Mouse (Mus musculus): ENCODE measurements at regions not wholly inside any gene's neighbourhood (a gene's known extent, or its start where the extent isn't known, plus 50 kb on each side); places are given as distances from the start of the nearest gene placed in this dataset.

DNA sequence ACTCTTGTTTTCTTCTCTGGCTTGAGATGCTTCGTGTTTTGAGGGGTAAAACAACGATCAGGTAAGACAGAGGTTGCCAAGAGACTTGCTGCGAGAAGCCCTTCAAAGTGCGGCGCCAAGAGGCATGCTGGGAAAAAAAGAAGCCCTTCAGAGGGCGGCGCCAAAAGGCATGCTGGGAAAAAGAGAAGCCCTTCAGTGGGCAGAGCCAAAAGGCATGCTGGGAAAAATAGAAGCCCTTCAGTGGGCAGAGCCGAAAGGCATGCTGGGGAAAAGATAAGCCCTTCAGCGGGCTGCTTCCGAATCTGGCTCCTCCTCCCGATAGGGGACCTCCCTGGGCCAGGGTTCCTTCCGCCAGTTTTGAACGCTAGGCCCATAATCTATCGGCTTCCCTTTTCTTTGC lies 169.5 kb downstream of the Bmp7 start:
- Histone ChIP-seq H3K9ac (no peak overlapping the region), H3K9me3 (replicated peaks) (no peaks in the 10 kb centered on the region), H3K27ac (ENCODE audit: poor library complexity, severe bottlenecking) (no peak overlapping the region), H3K27me3 (replicated peaks) (no peaks in the 10 kb centered on the region), H3K4me2 (no peak overlapping the region), H3K4me3 (no peak overlapping the region), H3K36me3 (no peaks in the 10 kb centered on the region), H3K4me1 (replicated peaks) (no peaks in the 10 kb centered on the region)
- 77% methylated on average over 14 of the region's 14 CpGs for WGBS
- ATAC-seq (ENCODE audit: insufficient number of reproducible peaks, low FRiP score): no peak

DNA sequence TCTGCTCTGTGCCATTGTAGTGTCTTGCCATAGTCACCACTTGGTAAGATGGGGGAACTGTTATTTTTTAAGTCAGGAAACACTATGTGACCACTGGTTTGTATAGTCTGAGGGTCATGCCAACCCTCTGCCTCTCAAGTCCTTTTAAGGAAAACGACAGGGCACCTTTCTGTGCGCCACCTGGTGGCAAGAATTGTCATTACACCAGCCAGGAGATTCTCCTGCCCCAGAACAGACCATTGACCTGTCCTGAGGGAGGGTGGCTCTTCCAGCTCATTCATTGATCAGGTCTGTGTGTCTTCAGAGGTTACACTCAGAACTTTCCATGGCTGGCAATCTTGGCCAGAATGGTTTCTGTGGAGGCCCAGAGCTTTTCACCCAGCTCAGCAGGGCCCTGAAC lies 166.9 kb downstream of the Bmp7 start:
- Histone ChIP-seq H3K4me2 (no peak overlapping the region), H3K27ac (ENCODE audit: poor library complexity, severe bottlenecking) (no peak overlapping the region), H3K4me1 (replicated peaks) (no peaks in the 10 kb centered on the region), H3K4me3 (no peak overlapping the region), H3K27me3 (replicated peaks) (no peaks in the 10 kb centered on the region), H3K36me3 (no peaks in the 10 kb centered on the region), H3K9ac (no peak overlapping the region), H3K9me3 (replicated peaks) (no peaks in the 10 kb centered on the region)
- WGBS: 2% methylated on average over 2 of the region's 2 CpGs
- ATAC-seq (ENCODE audit: insufficient number of reproducible peaks, low FRiP score): no peak

DNA sequence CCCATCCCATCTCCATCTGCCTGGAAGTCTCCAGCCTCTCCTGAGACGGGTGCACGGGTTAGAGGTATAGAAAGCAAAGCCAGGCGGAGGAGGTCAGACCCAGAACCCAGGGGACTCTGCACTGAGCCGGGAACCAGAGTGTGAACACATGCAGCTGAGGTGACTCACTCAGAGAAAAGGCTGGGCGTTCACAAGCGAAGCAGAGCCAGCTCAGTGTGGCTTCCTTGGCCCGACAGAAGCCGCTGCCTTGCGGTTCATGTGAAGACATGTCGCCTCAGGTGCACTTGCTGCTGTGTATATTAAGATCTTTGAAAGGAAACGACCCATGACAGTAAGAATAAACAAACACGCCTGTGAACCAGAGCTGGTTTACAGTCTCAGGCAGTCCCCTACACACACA lies 163.6 kb downstream of the Bmp7 start:
- ATAC-seq (ENCODE audit: insufficient number of reproducible peaks, low FRiP score): no peak
- no peak overlapping the region for H3K9ac ChIP-seq
- peaks cover 8% of the 10 kb centered on the region for H3K27me3 ChIP-seq (replicated peaks)
- no peaks in the 10 kb centered on the region for H3K9me3 ChIP-seq (replicated peaks)
- no peak overlapping the region for H3K27ac ChIP-seq (ENCODE audit: poor library complexity, severe bottlenecking)
- H3K4me1 ChIP-seq (replicated peaks): no peaks in the 10 kb centered on the region
- H3K4me2 ChIP-seq: no peak overlapping the region
- no peak overlapping the region for H3K4me3 ChIP-seq
- 68% methylated on average over 12 of the region's 12 CpGs for WGBS
- H3K36me3 ChIP-seq: no peaks in the 10 kb centered on the region

DNA sequence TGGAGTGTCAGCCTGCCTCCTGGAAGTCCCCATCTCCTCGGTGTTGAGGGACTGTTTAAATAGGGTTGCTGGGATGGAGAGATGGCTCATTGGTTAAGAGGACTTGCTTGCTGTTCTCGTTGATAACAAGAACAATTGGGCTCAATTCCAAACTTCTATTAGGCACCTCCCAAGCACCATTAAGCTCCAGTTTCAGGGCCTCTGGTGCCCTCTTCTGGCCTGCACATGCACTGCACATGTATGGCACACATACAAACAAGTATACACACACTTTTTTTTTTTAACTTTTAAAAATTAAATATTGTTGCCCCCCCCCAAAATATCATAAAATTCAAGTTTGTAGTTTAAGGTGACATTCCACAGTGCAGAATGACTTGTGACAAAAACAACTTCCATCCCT lies 162.3 kb downstream of the Bmp7 start:
- ATAC-seq (ENCODE audit: insufficient number of reproducible peaks, low FRiP score): no peak
- no peak overlapping the region for H3K4me2 ChIP-seq
- no peaks in the 10 kb centered on the region for H3K4me1 ChIP-seq (replicated peaks)
- WGBS: 74% methylated on average over 2 of the region's 2 CpGs
- no peaks in the 10 kb centered on the region for H3K9me3 ChIP-seq (replicated peaks)
- no peak overlapping the region for H3K9ac ChIP-seq
- H3K36me3 ChIP-seq: no peaks in the 10 kb centered on the region
- H3K4me3 ChIP-seq: no peak overlapping the region
- peaks cover 8% of the 10 kb centered on the region for H3K27me3 ChIP-seq (replicated peaks)
- H3K27ac ChIP-seq (ENCODE audit: poor library complexity, severe bottlenecking): no peak overlapping the region

DNA sequence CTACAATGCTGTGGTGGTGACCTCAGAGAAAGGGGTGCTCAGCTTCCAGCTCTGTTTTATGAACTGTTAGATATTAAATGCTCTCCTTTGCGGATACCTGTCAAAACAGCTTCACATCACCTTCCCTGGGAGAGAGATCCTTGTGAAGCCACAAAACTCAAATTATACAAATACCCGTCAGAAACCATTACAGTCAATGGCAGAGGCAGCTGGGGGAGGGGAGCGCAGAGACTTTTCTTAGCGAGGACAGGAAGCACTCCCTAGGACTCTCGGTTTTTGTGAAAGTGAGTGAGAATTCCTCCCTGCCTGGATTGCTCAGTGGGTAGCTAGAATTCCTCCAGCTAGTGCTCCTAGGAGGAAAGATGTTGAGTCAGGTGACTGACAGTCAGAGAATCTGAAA lies 161.0 kb downstream of the Bmp7 start:
- WGBS: 13% methylated on average over 5 of the region's 5 CpGs
- no peak for ATAC-seq (ENCODE audit: insufficient number of reproducible peaks, low FRiP score)

DNA sequence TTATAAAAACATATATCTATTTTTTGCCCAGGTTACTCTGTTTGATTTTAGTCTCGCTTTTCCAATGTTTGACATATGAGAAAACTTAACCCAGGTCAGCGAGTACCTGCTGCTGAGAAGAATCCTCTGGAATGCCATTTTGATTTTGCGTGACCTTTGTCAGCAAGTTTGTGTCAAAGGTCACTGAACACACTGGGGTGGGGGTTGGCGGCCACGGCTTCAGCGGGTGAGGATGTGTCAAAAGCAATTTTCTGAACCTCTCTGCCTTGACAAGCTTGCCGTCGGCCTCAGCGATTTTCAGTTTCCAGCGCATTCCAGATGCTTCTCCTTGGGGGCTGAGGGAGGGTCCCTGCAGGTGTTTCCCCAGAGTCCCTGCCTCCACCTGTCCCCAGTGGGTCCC lies 157.4 kb downstream of the Bmp7 start:
- Histone ChIP-seq H3K27me3 (replicated peaks) (peaks cover 30% of the 10 kb centered on the region), H3K27ac (ENCODE audit: poor library complexity, severe bottlenecking) (no peak overlapping the region), H3K4me2 (no peak overlapping the region), H3K4me1 (replicated peaks) (no peaks in the 10 kb centered on the region), H3K36me3 (no peaks in the 10 kb centered on the region), H3K4me3 (no peak overlapping the region), H3K9me3 (replicated peaks) (peaks cover 11% of the 10 kb centered on the region), H3K9ac (no peak overlapping the region)
- ATAC-seq (ENCODE audit: insufficient number of reproducible peaks, low FRiP score): no peak
- WGBS: 76% methylated on average over 10 of the region's 10 CpGs

More for the DNA sequence above, 161.0 kb downstream of the Bmp7 start:
- no peak overlapping the region for H3K4me2 ChIP-seq
- no peaks in the 10 kb centered on the region for H3K4me1 ChIP-seq (replicated peaks)
- H3K9me3 ChIP-seq (replicated peaks): peaks cover 9% of the 10 kb centered on the region
- no peak overlapping the region for H3K27ac ChIP-seq (ENCODE audit: poor library complexity, severe bottlenecking)
- H3K9ac ChIP-seq: no peak overlapping the region
- H3K27me3 ChIP-seq (replicated peaks): peaks cover 8% of the 10 kb centered on the region
- H3K36me3 ChIP-seq: no peaks in the 10 kb centered on the region
- no peak overlapping the region for H3K4me3 ChIP-seq

DNA sequence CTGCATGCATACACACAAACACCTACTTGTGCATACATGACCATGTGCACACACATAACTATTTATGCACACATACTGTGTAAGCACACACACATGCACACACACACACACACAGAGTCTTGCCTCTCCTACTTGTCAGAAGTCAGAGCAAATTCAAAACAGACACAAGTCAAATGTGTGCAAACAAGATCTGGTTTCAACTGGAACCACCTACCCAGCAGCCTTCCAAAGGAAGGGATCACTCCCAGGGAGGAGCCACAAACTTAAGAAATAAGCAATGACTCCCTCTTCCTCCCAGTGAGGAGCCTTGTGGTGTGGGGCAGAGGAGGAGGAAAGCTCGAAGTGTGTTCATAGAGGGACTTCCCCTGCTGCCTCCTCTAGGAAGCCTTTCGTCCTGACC lies 153.8 kb downstream of the Bmp7 start:
- WGBS: 24% methylated on average over 2 of the region's 2 CpGs
- Histone ChIP-seq H3K4me1 (replicated peaks) (peaks cover 7% of the 10 kb centered on the region; the same call in 1 of the 2 replicates), H3K27ac (ENCODE audit: poor library complexity, severe bottlenecking) (no peak overlapping the region), H3K27me3 (replicated peaks) (peaks cover 48% of the 10 kb centered on the region), H3K36me3 (no peaks in the 10 kb centered on the region), H3K4me3 (no peak overlapping the region), H3K4me2 (no peak overlapping the region), H3K9me3 (replicated peaks) (peaks cover 11% of the 10 kb centered on the region), H3K9ac (no peak overlapping the region)
- no peak for ATAC-seq (ENCODE audit: insufficient number of reproducible peaks, low FRiP score)

DNA sequence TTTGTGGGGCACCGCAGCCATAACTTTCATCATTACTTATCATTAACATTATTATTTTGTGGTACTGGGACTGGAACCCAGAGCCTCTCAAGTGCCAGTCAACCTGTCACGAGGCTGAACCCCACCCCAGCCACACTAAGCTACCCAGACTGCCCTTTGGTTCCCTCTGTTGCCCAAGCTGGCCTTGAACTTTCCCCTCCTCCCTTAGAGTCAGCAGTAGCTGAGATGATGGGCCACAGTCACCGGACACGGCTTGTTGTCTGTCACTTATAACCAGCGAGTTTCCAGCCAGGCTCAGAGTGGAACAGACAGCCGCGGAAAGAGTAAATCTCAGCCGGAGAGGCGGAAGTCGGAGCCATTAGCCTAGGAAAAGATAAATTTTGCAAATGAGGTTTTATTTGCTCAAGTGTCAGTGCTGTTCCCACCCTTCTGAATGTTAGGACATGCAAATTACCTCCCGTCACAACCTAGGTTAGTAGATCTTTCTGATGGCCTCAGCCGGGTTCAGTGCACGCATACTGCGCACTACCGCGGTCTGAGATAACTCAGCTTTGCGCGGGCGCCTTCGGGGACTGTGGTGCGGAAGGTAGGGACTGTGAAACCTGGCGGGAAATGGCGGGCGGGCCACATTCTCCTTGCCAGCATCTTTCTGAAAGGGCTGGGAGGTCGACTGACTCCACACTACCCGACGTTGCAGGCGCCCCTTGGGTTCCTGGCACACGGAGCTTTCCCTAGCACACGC lies 152.7 kb downstream of the Bmp7 start:
- Histone ChIP-seq H3K4me1 (replicated peaks) (peaks cover 7% of the 10 kb centered on the region; the same call in 1 of the 2 replicates), H3K9ac (peak overlapping the region; percentile 6; the same call in 1 of the 2 replicates), H3K27ac (ENCODE audit: poor library complexity, severe bottlenecking) (no peak overlapping the region), H3K4me2 (peak overlapping the region; percentile 62), H3K4me3 (peak overlapping the region; percentile 36), H3K9me3 (replicated peaks) (peaks cover 11% of the 10 kb centered on the region), H3K27me3 (replicated peaks) (peaks cover 56% of the 10 kb centered on the region), H3K36me3 (no peaks in the 10 kb centered on the region)
- WGBS: 22% methylated on average over 30 of the region's 30 CpGs
- ATAC-seq (ENCODE audit: insufficient number of reproducible peaks, low FRiP score): no peak

DNA sequence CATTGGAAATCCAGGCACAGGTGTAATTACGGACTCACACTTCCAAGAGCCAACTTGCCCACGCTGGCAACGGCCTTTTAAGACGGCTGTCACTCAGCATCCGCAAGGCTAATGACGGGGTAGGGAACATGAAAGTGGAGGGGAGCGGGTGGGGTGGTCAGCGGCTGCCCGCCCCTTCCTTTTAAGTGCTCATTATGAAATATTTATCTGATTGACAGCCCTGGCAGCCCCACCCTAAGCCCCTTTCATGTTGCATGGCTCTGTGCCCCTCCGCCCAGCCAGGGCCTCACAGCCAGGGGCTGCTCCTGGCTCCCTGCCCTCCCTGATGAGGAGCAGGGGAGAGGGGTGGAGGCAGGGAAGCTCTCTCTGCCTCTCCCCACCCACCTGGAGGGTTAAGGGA lies 150.9 kb downstream of the Bmp7 start:
- H3K4me2 ChIP-seq: no peak overlapping the region
- peaks cover 7% of the 10 kb centered on the region; the same call in 1 of the 2 replicates for H3K4me1 ChIP-seq (replicated peaks)
- no peak overlapping the region for H3K27ac ChIP-seq (ENCODE audit: poor library complexity, severe bottlenecking)
- no peak overlapping the region for H3K4me3 ChIP-seq
- 32% methylated on average over 10 of the region's 10 CpGs for WGBS
- H3K27me3 ChIP-seq (replicated peaks): peaks cover 63% of the 10 kb centered on the region
- no peaks in the 10 kb centered on the region for H3K36me3 ChIP-seq
- no peak for ATAC-seq (ENCODE audit: insufficient number of reproducible peaks, low FRiP score)
- peaks cover under 1% of the 10 kb centered on the region; the same call in 1 of the 2 replicates for H3K9me3 ChIP-seq (replicated peaks)
- H3K9ac ChIP-seq: no peak overlapping the region

DNA sequence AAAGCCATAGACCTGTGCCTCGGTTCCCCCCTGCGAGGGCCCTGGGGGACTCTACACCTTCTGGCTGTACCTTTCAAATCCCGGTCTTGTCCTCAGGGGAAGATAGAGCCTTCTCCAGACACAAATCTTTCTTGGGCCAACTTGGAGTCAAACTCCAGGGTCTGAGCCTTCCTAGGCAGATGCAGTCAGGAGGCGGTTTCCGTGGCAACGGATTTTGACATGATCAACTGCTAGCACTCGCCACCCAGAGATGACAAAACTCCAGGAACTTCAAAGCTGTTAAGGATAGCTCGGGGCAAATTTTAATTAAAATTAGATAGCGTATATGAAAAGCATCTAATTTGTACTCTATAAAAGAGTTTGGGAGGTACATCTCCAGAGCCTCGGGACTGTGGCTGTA lies 147.6 kb downstream of the Bmp7 start:
- H3K36me3 ChIP-seq: no peaks in the 10 kb centered on the region
- peaks cover 7% of the 10 kb centered on the region; the same call in 1 of the 2 replicates for H3K4me1 ChIP-seq (replicated peaks)
- H3K4me3 ChIP-seq: no peak overlapping the region
- no peak for ATAC-seq (ENCODE audit: insufficient number of reproducible peaks, low FRiP score)
- no peak overlapping the region for H3K9ac ChIP-seq
- no peak overlapping the region for H3K27ac ChIP-seq (ENCODE audit: poor library complexity, severe bottlenecking)
- H3K27me3 ChIP-seq (replicated peaks): peaks cover 42% of the 10 kb centered on the region
- H3K4me2 ChIP-seq: no peak overlapping the region
- H3K9me3 ChIP-seq (replicated peaks): 0 out of 2 replicates have a peak, but pooled peaks cover 5% of the 10 kb centered on the region
- 72% methylated on average over 10 of the region's 10 CpGs for WGBS

DNA sequence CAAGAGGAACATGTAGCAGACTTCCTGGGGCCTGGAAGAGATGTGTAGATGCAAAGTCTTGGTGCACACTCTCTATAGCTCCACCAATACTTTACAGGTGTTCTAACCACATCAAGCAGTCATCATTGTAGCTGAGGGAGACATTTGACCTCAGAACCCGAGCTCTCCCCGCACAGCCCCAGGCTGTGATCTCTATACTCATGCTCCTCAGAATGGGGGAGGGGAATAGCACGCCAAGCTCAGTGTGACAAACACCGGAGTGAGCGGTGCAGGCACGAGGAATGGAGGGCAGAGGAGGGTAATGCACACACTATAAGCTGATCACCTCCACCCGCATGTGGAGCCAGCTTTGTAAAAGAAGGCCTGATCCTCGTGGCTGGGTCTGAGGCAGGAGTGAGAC lies 146.1 kb downstream of the Bmp7 start:
- ATAC-seq (ENCODE audit: insufficient number of reproducible peaks, low FRiP score): no peak
- Histone ChIP-seq H3K9ac (no peak overlapping the region), H3K36me3 (no peaks in the 10 kb centered on the region), H3K9me3 (replicated peaks) (0 out of 2 replicates have a peak, but pooled peaks cover 5% of the 10 kb centered on the region), H3K27me3 (replicated peaks) (peaks cover 30% of the 10 kb centered on the region), H3K27ac (ENCODE audit: poor library complexity, severe bottlenecking) (no peak overlapping the region), H3K4me1 (replicated peaks) (peaks cover 5% of the 10 kb centered on the region; the same call in 1 of the 2 replicates), H3K4me2 (no peak overlapping the region), H3K4me3 (no peak overlapping the region)
- 80% methylated on average over 8 of the region's 8 CpGs for WGBS

DNA sequence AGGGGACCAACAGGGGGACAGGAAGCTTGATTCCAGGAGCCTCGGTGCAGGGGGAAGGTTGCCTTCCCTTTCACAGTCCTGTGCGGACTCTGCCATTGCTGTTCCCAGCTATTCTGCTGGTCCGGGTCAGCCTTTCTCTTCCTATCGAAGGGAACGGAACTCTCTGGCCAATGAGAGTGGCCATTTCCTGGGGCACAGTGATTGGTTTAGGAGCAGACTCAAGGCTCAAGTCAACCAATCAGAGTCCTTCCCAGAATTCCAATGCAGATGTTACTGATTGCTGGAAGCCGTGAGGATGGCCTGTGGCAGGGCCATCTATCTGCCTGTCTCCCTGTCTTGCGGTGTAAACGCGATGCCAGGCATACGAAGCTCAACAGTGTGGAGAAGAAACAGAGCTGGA lies 145.3 kb downstream of the Bmp7 start:
- 81% methylated on average over 10 of the region's 10 CpGs for WGBS
- no peak for ATAC-seq (ENCODE audit: insufficient number of reproducible peaks, low FRiP score)

More for the DNA sequence above, 145.3 kb downstream of the Bmp7 start:
- H3K36me3 ChIP-seq: no peaks in the 10 kb centered on the region
- H3K27ac ChIP-seq (ENCODE audit: poor library complexity, severe bottlenecking): no peak overlapping the region
- peaks cover 26% of the 10 kb centered on the region for H3K27me3 ChIP-seq (replicated peaks)
- no peaks in the 10 kb centered on the region for H3K4me1 ChIP-seq (replicated peaks)
- no peak overlapping the region for H3K9ac ChIP-seq
- H3K9me3 ChIP-seq (replicated peaks): 0 out of 2 replicates have a peak, but pooled peaks cover 5% of the 10 kb centered on the region
- H3K4me2 ChIP-seq: no peak overlapping the region
- no peak overlapping the region for H3K4me3 ChIP-seq
